Mouse (Mus musculus) embryo, embryonic 10 days (tissue): ENCODE measurements at regions not wholly inside any gene's neighbourhood (a gene's known extent, or its start where the extent isn't known, plus 50 kb on each side); places are given as distances from the start of the nearest gene placed in this dataset.

ENCODE experiments used
- DNase-seq: peaks from one replicate; pipeline ENCODE4 v3.0.0-alpha.2; 2015; ENCODE audit warnings: low spot score

DNA sequence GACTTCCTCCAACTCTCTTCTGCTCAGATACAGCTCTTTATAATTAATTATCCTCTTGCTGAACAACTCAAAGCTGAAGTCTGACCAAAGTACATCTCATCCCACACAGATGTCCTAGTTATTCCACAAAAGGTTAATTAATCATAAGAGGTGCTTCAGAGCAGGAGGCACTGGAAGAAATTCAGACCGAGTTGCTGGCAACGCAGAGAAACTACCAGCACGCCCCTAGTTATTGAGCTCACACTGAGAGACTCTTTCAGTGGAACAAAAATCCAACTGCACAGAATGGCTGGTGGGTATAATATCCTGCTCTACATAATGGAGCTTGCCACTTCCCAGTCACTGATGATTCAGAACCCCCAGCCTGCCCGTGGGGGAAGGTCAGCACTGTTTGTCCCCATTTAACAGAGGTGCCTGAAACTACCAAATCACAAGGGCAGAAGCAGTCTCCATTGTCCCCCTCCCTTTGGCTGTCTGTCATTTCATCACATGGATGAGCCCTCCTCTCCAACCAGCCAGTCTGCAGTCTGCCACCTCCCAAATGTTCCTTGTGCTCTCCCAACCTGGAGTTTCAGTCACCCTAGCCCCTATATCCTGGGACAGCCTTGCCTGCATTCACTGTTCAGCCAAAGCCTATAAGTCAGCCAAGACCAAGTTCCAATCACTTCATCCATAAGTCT is 170.3 kb upstream of the Creb1 start:
- DNase-seq: no peak

DNA sequence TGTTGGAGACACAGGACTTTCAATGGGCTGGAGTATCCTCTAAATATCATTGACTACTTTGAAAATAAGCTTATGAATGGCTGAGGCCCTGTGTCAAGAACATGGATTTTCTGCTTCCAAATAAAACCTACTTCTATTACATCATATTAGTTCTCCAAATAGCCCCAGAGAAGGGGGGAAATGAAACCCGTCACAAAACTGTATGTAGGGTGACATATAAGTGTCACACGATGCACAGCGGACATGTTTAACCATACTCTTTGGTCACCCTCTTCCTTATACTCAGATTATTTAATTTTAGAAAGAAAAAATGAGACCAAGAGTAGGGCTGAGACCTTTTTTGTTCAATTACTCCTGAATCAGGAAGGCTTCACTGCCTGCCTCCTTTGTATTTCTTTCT is 189.2 kb upstream of the Creb1 start:
- no peak for DNase-seq

DNA sequence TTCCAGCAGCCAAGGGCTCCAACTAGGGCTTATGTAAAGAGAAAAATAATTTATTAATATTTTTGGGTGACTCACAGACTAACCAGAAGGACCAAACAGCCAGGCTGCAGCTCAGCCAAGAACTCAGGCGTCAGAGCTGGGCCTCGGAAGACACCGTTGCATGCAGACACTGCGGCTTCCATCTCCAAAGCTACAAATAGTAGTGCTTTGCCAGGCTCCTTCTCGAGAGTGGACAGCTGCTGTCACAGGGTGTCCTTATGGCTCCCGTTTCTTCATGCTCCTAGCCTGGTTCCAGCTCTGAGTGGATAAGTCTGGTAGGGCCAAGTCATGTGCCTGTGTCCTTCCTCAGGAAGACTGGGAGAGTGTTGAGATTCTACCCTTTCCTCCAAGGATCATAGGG is 190.8 kb upstream of the Creb1 start:
- no peak for DNase-seq

DNA sequence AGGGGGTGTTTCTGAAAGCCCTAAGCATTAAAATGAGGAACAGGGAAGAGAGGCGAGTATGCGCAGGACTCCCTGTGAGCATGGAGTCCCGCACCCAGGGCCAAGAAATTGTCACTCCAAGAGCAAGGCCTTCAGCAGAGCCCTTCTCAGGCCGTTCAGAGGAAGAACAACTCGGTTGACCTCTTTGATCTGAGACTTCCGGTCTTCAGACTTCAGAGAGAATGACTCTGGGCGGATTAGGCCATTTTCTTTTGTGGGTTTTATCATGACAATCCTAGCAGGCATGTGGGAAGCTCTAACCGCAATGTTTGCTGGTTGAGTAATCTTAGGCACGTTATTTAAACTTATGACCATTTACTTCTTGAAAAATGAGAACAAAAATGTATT is 193.9 kb upstream of the Creb1 start:
- peak; percentile 38 for DNase-seq

DNA sequence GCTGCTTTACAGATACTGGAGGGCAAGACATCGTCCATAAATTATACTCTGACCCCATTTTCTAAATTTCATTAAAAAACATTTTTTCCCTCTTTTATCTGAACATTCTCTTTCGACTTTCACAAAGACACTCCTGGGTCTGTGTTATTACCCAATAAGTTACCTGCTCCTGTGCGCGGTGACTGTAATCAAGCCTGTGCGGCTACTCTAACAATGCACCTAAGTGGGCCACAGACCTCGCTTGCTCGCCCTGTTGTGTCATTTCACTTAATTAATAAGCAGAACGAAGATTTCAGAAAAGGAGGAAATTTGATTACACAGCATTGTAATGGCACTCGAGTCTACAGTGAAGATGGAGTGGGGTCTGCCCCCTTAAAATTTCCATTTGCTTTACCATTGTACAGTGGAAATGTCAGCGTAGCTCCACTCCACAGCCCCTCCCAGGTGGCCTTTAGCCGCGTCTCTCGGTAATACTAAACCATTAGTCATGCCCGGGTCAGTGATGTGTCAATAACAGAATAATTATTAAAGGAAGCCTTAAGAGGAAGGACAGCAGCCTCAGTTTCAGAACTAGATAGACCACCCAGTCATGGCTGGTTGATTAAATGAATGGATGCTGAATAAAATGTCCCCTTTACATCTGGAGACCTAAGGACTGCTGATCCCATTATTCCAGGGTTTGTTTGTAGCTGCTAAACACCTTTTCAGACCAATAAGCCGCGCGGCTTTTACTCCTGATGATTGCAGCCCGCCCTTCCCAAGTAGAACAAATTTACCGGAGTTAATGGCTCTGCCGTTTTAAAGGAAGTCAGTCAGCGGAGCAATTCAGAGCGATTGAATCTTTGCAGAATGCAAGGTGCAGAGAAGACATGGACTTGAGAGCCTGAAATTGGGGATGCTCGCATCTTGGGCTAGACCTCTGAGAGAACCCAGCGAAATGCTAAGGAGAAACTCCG is 194.5 kb upstream of the Creb1 start:
- peak; percentile 10 for DNase-seq

DNA sequence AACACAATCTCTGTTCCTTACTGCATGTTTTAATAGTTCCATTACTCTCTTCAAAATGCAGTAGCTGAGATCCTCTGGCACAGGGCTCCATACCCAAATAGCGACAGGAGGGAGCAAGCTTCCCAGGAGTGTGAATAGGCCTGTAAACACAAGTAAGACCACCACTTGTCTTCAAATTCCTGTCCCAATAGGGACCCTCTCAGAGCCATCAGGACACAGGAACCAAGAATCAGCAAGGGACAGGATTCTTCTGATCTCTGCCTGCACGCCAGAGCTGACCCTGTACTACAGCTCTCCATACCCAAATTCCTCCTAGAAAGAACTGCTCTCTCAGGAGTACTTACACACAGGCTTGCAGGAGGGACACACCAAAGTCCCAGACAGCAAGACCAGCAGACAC is 200.9 kb upstream of the Creb1 start:
- no peak for DNase-seq

DNA sequence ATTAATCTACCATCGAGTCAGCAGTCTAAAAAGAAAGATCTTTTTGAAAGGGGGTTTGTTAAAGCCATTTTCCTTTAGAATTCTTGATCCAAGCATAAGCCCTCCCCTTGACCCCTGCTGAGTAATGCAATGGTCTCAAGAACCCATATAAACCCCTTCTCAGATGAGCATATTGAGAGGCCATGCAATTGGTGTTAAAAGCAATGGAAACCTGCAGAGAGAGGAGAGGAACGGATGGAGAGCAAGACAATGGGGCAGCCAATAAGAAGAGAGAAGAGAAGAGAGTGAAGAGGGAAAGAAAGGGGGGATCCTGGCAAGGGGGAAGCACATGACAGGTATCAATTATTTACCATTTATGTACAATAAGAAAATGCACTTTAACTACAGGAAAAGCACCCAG is 201.7 kb upstream of the Creb1 start:
- DNase-seq: no peak

DNA sequence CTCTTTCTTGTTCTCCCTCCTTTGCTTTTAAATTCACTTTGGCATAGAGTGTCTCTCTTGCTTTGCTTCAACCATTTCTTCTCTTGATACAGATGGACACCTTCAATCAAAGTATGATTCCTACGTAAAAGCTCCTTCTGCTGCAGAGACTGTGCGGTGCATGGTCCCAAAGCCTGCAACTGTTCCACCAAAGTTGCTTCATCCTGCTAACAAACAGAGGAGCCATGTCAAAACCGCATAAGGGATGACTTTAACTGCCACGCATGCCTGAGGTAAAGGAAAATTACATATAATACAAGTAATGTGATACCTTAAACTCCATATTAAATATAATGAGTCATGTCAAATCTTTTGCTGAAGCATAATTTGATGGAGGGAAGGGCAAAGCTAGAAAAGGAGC is 200.1 kb upstream of the Klf7 start:
- DNase-seq: no peak

DNA sequence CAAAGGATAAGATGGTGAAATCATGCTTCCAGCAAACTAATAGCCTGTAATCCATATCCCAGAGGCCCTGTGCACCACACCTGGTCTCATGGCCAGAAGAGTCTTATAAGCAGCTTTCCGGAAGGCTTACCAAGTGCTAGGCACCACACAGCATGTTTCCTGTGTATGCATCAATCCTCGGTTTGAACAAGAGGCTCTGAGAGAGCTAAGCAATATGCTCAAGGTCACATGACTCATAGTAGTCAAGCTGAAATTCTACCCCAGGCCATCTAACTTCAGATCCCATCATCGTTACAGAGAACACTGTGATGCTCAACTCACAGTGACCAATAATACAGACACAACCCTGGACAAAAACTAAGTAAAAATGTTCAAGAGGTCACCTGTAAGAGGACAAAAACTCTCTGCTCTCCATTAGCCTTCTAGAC is 197.1 kb upstream of the Klf7 start:
- DNase-seq: no peak

DNA sequence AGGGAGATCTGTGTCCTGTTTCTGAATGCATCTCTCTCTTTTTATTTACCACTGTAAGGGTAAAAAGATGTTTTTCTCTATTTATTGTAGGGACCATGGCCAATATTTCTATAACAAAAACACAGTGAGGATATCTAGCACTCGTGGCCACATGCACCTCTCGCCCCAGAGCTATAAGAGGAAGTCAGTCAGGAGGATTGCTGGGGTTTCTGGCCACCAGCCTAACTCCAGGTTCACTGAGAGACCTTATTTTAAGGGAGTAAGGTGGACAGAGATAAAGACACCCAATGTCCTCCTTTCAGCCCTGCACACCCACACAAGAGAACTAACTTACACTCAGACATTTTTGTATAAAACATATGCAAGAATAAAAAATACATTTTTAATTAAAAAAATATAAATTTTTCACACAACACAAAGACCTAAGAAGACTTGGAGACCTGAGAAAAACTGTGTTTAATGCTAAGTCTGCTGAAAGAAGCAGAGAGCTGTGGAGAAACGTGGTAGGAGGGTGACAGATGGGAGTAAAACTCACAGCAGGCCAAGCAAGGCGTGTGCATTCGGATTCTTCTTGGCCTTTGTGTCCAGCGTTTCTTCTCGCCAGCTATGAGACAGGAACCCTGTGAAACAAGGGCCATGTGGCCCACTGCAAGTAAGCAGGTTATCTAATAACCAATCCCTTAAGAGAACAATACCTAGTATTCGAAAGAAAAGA is 196.5 kb upstream of the Klf7 start:
- no peak for DNase-seq

DNA sequence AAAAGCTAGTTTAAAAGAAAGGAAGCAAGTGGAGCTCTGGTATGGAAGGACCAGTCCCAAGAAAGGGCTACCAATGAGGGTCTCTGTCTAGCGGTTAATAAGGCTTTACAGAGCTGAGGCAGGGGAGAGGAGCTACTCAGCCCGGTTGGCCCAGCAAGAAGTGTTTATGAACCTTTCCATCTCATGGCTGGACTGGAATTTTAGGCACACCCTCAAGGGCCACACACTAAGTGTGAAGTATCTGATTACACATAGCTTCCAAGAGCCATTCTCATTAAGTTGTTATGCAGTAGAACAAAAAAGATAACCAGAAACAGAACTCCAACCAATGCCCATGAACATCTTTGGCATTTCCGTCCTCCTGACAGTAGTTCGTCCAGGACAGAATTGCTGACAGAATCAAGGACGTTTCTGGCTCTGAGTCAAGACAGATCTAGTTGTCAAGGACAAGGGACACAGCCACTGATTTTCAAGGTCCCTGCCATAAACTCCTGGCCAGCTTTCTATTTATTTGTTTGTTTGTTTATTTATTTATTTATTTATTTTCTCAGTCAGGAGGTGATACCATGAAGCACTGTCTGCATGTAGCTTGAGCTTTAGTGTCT is 195.1 kb upstream of the Klf7 start:
- no peak for DNase-seq

DNA sequence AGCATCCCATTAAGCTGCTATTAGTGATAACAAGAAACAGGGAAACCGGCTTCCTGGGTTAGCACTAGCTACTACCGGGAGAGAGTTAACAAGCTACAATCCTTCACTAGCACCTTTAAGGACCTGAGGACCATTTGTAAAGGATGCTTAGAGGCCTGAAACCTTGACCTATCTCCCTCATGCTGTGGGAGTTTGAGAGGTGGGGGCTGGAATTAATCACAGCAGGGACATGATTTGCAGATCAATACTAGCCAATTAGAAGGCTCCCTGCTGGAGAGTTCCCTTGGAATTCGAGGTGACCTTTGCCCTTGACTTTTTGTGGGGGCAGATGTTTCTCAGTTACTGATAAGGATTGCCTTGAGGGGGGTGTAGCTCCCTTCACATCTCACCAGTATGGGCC is 189.3 kb upstream of the Klf7 start:
- DNase-seq: peak; percentile 32

DNA sequence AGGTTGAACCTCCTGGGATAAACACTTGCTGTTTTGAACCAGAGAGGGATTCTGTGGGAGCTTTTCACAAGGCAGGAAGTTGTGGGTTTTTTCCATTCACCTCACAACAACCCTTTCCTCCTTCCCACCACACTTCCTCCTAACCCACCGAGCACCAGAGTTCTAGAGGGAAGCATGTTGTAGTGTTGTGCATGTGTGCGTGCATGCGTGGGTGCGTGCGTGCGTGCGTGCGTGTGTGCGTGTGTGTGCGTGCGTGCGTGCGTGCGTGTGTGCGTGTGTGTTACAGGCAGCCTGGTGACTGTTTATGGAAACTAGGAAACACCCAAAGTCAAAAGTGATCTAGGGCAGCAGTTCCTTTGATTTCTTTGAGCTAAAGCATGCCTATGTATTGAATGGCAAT is 186.5 kb upstream of the Klf7 start:
- no peak for DNase-seq

DNA sequence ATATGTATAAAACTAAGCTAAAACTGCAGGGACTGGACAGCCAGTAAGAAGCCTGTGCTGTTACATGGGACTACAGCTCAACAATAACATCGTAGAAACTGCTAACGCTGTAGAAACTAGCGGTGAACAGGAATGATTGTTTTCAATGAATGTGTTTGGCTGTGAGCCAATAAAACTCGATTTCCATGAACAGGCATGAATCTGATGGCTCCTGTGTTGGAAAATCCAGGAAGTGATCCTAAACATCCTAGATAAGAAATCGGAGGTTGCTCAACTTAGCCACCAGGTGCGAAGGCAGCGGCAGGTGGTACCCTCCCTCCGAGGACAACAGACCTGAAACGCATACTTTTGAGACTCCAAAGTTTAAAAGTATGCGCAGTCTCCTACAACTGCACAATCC is 186.0 kb upstream of the Klf7 start:
- DNase-seq: no peak

DNA sequence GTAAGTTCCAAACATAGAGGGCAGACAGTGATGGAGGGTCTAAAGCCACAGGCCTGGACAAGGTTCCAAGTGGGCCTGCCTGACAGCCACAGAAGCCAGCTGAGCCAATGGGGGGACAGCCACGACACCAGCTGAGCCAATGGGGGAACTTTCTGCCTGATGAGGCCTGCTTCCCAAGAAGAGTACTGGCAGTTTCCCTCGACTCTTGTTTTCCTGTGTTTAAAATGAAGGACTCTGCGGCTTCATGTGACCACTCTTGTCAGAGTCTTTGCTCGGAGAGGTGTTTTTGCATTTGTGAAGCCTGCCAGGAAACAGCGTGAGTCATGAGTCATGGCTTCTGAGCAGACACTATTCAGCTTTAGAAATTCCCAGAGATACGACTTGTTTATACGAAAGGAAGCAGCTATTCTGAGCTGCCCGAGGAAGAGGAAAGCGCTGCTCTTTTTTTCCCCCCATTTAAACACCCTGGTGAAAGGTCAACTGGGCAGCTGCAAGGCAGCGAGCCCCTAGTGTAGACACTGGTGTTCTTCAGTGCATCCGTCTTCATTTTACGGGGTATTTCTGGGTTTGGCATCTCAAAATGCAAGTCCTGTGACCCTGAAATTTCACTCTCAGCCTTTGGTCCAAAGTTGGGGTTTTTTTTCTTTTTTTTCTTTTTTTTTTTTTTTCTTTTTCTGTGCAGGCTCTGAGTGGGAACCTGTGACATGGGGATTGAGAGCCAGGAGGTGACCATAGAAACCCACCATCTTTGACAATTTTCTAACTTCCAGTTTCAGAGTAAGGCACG is 183.5 kb upstream of the Klf7 start:
- DNase-seq: peak; percentile 53

DNA sequence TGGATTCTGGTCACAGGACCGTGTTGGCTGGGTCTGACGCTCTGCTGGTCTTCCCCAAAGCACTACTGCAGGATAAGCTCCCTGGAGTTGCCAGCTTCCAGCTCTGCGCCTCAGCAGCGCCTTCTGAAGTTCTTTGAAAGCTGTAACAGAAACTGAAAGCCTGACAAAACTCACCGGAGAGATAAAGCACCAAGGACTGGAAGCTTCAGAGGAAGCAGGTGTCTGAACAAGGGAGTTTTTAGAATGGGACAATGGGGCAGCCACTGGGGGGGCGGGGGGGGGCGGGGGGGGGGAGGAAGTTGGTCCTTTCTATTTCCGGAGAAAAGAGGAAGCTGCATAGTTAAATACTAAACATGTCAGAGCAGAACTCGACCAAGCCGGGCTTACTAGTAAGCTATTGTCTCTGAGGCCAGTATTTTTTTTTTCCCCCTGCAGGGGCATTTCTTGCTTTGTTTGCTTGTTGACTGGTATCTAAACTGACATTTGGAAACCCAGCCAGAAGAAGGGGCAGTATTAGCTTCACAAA is 180.8 kb upstream of the Klf7 start:
- DNase-seq: peak; percentile 43

DNA sequence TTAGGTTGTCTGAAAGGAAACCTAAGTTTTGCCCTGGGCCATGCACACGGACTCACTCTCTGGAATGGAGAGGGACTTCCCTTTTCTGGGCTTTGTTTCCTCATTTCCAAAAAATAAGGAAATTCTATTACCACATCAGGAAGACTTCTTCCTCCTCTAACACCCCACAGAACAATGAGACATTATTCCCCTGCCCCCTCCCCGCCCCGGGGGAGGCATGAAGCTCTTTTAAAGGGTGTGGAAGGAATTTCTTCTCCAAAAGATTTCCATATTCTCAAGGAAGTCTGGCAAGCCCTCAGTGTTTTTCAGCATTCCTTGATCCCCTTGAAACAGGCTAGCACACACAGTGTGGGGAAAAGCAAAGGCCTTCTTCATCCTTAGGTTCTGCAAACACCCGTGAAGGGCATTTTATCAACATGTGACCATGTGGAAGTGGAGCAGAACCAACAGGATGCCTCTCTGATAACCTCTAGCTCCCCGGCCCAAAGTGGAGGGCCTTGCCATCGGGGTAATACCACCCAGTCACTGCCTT is 179.5 kb upstream of the Klf7 start:
- DNase-seq: no peak

DNA sequence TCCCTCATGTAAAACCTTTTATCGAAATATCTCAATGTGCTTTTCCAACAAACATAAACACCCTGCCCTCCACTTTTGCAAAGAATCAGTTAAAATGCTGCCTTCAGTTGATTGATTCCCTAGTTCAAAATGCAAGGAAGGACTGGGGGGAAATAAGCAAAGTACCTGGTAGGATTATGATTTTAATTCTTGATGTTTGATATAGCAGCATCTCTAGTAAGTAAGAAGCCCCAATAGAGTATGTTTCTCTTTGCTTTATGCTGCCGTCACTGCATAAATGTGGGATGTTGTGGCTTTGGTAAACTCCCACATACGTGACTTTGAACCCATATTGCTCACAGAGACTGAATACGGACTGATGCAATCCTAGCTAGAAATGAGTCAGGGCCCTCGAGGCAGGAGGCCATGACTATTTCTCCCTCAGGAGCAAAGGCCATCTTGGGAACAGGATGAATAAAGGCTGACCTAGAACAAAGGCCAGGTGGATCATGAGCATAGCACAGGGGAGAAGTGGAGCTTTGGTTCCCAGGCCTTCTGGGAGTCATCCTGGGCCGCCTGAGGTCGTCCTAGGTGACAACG is 179.0 kb upstream of the Klf7 start:
- no peak for DNase-seq

DNA sequence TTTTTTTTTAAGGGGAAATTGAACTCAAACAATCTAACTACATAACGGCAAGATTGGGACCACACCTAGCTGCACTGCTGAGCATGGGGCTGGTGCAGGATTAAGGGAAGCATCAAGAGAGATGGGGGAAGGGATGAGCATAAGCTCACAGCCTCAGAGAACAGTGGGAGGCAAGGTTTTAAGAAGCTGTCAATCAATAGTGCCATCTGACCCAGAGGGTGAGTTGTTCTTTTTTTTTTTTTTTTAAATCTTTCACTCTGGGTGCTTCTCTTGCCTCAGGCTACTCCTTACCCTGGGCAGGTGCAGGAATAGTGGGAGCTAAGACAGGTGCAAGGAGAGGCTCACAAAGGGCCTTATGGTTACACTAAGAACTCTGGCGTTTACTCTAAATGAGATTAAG is 176.9 kb upstream of the Klf7 start:
- DNase-seq: no peak

DNA sequence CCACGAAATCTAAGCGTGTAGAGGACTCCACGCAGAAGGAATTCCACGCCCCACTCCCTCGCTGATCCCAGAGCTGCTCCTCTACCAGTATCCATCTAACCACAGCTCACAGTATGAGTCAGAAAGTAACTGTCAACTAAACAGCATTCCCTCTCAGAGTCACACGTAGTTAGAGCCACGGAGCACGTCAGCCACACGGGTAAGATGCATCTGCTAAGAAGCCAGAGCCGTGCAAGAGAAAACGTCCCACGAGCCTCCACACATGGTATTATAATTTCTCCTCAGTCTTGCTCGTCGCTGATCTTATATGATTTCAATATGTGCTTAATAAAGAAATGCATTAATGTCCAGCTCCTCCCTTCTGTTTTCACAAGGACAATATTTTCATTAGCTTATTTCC is 176.1 kb upstream of the Klf7 start:
- DNase-seq: no peak

DNA sequence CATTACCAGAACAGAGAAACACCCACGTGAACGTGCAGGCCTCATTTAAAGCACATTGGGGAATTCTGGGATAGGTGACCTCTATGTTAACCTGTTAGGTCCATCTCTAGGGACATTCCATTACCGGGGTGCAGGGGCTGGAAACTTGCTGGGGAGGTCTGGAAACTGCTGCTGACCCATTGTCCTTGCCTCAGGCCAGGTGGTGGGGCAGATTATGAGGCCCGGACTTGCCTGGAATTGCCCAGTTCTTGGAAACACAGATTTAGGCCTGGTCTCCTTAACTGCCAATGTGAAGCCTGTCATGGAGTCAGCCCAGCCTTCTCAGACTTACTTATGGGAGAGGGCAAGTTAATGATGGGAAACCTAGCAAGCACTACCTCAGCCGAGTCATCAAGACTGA is 175.3 kb upstream of the Klf7 start:
- no peak for DNase-seq
